Mouse (Mus musculus): ENCODE results near the gene Gfra1. TPM values are rescaled to one million over a fixed set of nuclear protein-coding genes. Genes with fewer than 3 reads are reported as not detected.

The Gfra1 gene
- total RNA-seq, 2 experiments from 2014 or later, result 5.6 to 11.9 TPM

DNA sequence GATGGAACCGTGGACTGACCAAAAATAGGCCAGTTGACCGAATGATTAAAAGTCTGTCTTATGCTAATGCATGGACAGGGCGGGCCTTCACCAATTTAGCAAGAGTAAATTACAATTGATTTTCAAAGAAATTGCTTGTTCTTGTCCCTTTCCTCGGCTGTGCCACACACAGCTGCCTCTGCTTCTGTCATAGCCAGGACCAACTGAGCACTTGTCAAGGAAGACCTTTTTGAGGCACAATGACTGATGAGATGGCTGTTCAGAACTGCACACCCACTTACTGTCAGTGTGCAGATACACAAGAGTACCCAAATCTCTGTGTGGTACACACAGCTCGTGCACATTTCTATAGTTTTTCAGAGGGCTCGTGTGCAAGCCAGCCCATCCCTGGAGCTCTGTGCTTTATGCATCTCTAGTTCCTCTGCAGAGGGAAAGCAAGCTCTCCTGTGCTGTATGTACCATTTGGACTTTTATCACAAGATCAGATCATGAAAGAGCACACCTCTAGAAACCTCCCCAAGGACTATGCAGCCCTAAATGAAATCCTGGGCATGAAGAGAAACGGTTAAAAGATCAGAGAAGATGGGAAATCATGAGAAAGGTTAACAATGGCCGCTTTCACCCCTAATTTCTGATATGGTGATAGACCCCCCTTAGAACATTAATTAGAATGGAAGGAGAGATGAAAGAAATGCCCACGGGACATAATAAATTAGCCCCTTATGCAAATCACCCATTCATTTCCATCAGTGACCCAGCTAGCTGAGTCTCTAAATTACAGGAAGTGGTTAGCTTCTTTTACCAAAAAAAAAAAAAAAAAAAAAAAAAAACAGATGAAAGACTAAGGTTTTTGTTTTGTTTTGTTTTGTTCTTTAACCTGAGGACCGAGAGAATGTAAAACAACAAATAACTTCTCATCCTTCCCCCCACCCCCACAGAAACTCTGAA lies 12.7 kb downstream of the Gfra1 start:
- no peak for DNase-seq

DNA sequence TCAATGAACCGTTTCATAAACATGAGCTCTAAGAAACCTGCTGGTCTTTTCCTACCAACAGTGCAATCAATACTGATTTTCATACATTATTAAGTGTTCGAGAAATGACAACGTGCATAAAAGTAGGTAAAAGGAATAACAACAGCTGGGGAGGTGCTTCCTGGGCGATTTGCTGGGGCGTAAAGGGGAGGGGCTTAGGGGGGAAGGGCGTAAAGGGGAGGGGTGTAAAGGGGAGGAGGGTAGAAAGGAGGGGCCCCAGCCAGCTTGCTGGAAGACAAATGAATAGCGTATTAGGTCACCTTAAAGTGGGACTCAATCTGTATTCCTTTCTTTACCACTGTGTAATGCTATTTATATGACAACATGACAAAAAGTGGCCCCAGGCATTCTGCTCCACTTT lies 13.9 kb downstream of the Gfra1 start:
- no peak for DNase-seq

DNA sequence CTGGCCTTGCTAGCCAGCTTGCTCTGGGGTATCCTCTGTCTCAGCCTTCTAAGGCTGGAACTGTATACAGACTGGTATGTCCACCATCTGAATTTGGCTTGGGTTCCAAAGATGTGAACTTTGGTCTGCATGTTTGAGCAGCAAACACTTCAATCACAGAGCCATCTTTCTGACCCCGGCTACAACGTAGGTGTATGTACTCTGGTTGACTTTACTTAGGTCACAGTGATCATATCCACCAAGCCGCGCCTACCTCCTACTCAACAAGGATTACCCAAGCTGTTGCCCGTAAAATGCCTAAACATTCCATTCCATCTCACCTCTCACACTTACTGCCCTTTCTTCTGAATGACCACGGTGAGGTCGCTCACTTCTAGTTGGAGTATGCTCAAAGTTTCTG lies 14.5 kb downstream of the Gfra1 start:
- no peak for DNase-seq

DNA sequence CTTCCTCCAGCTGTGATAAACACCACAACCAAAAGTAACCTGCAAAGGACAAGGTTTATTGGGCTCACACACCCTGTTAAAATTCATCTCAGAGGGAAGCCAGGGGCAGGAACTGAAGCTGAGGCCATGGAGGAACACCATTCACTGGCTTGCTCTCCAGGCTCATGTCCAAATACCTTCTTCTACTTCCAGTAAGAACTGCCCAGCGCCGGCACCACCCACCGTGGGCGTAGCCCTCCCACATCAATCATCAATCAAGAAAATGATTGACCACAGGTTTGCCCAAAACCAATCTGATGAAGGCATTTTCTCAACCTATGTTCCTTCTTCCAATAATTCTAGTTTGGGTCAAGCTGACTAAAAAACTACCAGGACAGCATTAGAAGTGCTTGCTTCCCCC lies 16.9 kb downstream of the Gfra1 start:
- DNase-seq, result no peak

DNA sequence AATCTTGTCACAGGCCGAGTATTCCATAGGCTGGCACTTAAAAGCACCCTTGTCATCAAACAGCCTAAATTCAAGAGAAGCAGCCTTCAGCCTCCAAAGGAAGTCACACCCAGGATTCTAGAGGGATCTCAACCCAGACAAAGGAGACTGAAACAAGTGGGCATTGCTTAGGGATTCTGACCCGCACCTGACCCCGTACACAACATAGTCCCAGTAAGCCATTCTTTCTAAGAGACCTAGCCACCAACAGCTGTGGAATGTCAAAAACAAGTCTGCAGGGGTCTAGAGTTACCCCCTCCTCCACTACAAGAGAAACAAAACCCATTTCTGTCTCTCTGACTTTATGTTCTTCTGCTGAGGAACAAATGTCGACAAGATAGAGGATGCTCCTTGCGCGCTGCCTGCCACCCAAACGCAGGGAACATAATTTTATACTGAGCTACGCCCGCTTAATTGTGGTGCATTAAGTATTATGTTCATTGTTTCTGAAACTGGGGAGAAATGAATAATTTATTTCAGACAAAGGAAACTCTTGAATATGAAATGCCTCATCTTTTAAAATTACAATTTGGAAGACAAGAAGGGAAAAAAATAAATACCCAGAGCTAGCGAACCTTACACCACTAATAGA lies 18.2 kb downstream of the Gfra1 start:
- DNase-seq, result no peak

DNA sequence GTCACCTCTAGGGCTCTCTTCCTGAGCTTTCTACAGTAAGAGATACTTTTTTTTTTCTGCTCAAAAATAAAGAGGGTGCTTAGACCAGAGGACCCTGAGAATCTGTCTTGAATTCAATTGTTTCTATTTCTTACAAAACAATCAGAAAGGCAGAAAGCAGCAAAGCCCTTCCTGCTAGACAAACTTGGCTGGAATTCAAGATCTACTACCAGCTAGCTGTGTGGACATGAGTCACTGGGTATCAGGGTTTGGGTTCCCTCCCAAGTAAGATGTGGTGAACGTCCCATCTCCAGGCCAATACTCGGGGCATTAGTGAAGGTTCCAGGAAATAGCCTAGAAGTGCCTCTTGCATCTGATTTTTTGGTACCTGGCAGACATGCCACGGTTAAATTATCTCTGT lies 18.8 kb downstream of the Gfra1 start:
- DNase-seq, result peak; percentile 2

DNA sequence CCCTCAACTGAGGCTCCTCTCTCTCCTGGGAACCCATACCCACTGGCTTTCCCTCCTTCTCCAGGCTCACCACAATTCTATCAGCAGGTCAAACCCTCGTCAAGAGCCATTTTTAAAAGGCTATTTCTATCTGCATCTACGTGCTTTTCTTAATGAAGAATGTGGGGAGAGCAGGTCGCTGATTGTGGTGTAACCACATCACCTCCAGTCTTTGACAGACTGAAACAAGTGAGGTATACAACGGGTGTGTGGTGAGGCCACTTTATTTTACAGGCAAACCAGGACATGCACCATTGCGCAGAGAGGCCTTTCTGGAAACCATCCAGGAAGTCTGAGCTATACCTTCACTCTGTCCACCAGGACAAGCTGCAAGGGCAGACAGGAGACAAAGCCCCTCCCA lies 19.8 kb downstream of the Gfra1 start:
- no peak for DNase-seq

DNA sequence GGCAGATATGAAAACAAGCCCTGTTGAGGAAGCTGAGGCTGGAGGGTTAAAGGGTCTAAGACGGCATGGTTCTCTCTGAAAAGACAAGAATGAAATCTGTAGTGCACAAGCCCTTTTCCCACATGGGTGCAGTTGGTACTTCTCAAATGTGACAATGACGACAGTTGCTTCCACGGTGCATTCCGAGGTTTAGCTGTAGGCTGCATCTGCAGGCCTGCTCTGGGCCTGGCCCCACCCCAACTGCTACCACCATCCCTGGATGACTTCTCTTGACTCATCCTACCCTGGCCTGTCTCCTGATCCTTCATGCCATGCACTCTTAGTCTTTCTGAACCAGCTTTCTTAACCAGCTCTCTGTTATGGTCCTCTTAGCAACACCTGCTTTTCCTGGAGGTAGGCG lies 22.9 kb downstream of the Gfra1 start:
- DNase-seq, result no peak

DNA sequence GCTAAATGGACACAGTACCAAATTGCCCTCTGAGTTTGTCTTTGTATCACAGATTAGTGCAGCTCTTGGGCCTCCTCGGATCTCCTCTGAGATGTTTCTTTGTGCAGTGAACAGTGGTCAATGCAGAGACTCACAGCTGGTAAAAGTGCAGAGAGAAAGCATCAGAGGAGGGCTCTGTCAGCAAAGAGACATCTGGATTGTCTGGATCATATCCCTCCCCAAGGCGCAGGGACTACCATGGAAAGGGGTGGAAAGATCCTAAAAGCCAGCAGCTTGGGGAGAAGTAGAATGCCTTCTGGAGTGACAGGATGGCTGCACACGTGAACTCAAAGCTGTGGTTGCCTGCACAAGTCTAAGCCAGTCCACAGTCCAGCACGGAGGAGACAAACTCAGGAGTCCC lies 27.2 kb downstream of the Gfra1 start:
- DNase-seq, result no peak

DNA sequence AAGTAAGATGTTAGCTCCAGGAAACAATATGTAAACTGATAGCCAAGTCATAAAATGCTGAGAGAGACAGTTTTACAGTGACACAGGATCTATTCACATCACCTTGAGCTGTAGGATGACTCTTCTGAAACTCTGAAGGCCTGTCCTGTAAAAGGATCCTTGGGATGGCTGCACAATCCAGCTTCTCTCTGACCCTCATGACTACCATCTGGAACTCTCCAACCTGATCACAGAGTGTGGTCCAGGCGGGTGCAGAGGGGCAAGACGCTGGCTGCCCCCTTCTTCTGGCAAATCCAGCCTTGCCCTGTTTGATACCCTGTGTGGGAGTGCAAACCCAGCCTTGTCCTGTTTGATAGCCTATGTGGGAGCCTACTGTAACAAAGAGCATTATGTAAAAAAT lies 28.4 kb downstream of the Gfra1 start:
- DNase-seq, result no peak

DNA sequence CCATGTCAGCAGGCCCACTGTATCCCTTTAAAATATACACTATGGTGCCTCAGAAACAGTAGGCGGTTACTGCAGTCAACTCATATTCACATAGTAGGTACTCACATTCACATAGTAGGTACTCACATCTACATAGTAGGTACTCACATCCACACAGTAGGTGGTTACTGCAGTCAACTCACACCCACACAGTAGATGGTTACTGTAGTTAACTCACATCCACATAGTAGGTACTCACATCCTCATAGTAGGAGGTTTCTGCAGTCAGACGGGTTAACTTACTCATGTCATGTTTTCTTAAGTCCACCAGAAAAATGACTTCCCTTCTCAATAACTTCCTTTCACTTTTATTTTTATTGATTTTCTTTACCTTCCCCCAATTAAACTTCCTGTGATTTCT lies 30.8 kb downstream of the Gfra1 start:
- no peak for DNase-seq

DNA sequence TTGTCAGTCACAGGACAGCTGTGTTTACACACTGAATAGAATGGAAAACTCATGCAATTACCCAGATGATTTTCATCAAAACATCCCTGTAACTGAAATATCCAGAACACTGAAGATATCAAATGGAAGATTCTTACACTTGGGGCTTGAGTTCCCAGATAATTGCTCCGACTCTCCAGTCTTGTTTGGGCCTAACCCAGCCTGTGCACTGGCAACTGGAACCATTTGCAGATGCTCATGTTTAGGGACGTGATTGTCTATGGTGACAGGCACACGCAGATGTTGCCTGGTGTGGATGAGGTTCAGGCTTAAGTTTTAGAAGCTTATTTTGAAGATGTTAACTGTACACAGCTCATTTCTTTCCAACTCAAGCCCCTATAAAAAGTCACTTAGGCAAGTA lies 31.5 kb downstream of the Gfra1 start:
- no peak for DNase-seq

DNA sequence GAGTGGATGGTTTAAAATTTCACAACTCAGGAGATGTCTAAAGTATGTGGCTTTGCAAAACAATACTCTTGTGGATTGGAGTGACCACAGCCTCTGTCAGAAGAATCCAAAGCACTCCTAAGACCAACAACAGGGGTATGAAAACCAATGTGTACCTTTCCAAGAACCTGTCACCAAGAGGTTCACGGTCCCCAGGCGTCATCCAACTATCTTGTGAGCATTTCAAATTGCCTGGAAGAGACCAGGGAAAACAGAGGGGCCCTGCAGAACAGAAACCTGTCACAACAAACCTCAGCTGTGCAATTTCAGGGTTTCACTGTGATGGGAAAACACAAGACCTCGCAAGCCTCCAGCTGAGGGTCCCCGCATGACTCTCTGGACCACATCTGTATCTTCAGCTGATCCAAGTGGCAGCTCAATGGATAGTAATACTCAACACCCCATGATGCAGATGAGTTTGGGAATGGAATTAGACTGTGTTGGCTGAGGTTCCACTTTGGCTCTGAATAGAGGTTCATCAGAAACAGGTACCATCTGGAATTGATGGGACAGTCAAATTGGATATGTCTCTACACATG lies 32.7 kb downstream of the Gfra1 start:
- no peak for DNase-seq

DNA sequence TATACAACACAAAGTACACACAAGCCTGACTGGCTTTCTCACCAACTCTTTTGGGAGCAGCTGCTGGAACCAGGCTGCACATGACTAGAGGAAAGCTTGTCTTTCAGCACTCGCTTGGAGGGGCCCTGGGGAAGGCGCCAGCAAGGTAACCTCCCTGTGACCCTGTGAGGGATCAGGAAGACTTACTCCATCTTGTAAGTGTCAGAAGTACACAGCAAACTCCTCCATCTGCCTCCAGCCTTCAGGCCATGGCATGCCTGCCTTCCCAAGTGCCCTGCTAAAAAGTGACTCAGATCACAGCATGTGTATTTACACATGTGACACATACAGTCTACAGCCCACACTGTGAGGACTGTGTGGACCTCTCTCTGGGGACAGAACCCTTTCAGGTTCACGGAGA lies 36.0 kb downstream of the Gfra1 start:
- no peak for DNase-seq

DNA sequence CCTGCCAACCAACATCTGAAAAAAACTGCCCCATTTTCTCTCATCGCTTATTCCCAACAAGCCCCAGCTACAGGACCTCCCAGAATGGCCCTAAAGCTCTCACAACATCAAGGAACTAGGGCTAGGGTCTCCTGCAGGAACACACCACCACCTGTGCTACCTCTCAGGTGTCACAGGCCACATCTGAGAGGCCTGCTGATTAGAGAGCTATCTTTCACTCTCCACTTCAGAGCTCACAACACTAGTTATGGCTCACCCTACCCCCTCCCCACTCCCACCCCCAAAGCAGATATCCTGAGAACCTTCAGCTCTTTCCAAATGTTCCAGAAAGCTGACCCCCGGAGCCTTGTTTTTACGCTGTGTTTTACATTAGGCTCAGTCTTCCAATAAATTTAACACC lies 36.4 kb downstream of the Gfra1 start:
- no peak for DNase-seq

DNA sequence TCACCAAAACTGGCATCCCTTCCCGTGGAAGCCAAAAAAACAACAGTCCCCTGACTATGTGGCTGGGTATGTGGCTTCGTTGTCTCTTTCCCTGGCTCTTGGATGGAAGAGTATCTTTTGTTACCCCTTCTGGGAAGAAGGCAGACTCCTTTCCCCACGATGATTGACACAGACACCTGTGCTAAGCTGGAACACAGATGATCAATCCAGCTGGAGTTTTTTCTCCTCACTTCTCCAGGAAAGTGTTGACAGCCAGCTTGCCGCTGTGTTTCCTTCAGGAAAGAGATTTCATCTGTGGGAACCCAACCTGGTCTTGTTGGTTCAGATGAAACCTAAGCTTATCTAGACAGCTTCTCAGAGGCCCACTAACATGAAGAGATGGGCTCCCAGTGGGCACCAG lies 40.5 kb downstream of the Gfra1 start:
- DNase-seq, result no peak

DNA sequence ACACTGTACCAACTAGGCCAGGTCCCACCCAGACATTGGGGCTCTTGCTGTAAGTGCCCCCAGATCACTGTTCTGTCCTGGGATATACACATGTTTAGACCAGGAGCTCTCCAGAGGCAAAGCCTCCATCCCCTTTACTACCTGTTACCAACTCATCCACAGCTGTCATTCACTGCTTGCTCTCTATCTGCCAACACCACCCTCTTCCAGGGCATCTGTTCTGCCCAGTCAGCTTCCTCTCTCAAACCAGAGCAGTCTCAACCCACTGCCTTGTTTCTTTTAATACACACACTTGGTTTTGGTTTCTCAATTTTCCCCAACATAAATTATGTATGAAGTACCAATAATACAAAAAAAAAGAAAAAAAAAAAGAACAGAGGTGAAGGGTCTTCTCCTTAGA lies 41.0 kb downstream of the Gfra1 start:
- DNase-seq, result no peak

DNA sequence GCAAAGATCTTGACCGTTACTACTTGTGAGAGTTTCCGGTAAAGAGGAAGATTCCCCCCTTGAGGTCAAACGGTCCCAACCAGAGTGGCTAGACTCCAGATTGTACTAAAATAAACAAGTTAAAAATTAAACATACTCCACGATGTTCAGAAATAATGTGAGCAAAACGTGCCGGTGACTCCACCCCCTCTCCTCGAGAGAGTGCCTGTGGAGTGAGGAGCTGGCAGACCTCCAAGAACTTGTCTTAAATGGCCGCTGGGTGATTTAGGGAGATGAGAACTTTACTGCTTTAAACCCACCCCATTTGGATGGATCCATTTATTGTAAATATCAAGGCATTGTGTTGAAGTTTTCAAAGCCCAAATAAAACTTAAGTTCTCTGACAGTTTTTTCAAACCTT lies 42.4 kb downstream of the Gfra1 start:
- peak; percentile 70 for DNase-seq

DNA sequence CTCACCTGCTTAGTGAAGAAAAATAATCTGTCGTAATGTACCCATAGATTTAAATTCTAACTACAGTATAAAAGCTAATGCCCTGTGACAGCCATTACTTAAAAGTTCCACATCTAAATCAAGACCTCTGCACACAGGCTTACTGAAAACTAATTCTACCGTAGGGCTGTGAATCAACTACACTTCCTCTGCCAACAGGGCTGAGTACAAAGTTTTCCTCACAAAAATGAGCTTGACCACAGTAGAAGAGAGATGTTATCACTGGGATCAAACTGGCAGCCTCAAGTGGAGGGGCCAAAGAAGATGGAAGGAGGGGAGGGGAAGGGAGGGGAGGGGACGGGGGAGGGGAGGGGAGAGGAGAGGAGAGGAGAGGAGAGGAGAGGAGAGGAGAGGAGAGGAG lies 42.9 kb downstream of the Gfra1 start:
- DNase-seq, result no peak

DNA sequence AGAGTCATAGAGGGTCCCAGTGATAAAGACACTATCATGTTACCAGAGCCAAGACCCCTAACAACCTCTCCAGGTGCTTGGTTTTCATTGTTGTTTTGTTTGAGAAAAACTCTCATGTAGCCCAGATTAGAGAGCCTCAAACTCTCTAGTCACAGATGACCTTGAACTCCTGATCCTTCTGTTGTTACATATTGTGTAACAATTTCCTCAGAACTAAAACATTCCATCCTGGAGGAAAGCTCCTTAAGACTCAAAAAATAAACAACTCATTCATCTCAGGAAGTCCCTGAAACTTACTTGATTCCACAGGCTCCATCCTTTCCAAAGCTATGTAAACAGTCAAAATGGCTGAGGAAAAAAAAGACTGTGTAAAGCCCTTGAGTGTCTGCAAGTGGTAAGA lies 49.0 kb downstream of the Gfra1 start:
- no peak for DNase-seq

DNA sequence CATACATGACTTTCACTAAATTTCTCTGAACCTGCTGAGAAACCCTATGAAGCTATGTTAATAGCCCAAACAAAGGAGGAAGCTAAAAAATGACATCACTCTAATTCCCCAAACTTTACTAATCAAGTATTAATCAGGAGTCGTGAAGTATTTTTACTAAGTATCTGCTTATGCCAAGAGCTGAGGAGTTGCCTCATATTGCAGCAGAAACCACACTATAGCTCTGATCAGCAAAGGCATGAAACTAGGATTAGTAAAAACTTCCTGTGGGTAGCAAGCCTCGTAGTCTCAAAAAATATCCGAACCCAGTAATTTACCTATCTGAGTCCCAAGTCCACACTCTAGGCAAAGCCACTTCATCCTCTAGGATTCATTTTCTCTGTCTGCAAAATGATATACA lies 55.5 kb downstream of the Gfra1 start:
- DNase-seq, result no peak

DNA sequence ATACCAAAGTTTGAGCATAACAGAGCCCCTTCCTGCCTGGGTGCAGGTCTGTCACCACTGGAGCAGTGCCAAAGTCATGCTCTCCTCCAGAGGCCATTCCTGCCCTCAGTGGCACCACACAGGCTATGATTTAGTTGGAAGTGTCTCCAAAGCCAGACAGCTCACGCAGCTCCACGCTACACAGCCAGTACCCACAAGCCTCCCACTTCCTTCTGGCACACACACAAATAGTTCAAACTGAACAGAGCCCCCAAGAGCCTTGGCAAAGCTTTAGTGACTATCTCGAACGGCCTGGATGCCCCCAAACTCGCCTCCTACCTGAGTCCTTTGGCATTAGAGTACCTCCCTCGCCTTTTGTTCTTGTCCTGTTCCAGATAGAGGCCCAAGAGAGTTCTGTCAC lies 56.5 kb downstream of the Gfra1 start:
- no peak for DNase-seq

DNA sequence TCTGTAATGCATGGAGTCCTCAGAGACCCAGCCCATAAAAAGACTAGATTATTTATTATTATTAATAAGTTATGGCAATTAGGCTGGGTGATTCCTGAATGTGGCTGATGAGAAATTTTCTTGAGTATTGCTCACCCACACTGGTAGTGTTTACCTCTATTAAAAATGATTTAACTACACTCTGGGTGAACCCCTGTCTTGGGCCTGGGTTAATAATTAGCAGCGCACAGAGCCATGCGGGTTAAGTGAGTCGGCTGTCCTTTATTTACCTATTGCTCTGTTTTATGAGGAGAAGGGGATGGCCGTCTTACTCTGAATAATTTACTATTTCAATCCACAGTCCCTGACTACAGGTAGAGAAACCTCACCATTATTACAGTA lies 59.1 kb downstream of the Gfra1 start:
- no peak for DNase-seq

Data from adrenal gland, postnatal 10 days (tissue).